Mouse (Mus musculus): ENCODE results near the gene Utp14b.

- no peak for TF ChIP-seq POLR2A (IDR thresholded peaks at IDR 0.05; ENCODE audit: borderline replicate concordance, insufficient read depth, low read length)
- no peak for TF ChIP-seq CTCF (IDR thresholded peaks at IDR 0.05; ENCODE audit: borderline replicate concordance, insufficient read depth, low read depth, low read length)
Observed at GRCm38 (mm10) chr1:78702964-78703285, 45.1 kb downstream of the Utp14b start.

Data from cerebellum, adult 2 months (tissue).